Mouse (Mus musculus) small intestine, adult 2 months (tissue): ENCODE measurements around the gene Fryl.

ENCODE experiments used
- CTCF ChIP-seq: fragments of 200-500 bp; IDR thresholded peaks from 2 replicates; pipeline ENCODE4 v1.5.1; 2012; ENCODE audit warnings: low read depth, mild to moderate bottlenecking, control low read depth, inconsistent platforms, low read length, moderate library complexity, mixed read lengths; ENCODE audit not compliant: insufficient replicate concordance, insufficient read length; ENCODE audit errors: extremely low read depth
- POLR2A ChIP-seq: fragments of 200-500 bp; IDR thresholded peaks from 2 replicates; pipeline ENCODE4 v1.6.1; 2012; ENCODE audit warnings: low read depth, mild to moderate bottlenecking, control low read depth, inconsistent platforms, low read length, moderate library complexity

DNA sequence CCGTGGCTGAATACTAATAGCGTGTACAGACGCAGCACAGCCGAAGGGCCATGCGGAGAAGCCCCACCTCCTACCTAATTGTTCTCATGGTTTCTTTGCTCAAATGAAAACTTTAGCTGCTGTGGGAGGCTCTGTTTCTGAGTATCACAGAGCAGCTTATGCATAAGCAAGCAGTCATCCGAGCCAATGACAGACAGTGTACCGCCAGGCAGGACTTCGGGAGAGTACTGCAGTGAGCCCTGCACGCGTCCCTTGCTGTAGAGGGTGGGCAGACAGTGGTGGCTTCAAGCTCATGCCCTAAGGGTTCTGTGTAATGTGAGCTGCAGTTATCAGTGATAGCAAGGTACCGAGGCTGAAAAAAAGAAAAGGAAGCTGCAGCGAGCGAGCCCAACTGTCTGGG, 227.8 kb downstream of the Fryl start:
- TF ChIP-seq POLR2A (no peak), CTCF (no peak)
